Mouse (Mus musculus) midbrain, postnatal 0 days (tissue): Measurements from ENCODE around the gene Alppl2. TPM values are rescaled to one million over a fixed set of nuclear protein-coding genes. Genes with fewer than 3 reads are reported as not detected.

Experiments used
- ATAC-seq: fragments of 200-750 bp; cut with Nextera tagmentation; 2 replicates; pipeline ENCODE4 v1.8.0; 2017; ENCODE audit warnings: moderate number of reproducible peaks, mild to moderate bottlenecking, moderate TSS enrichment, moderate library complexity; ENCODE audit not compliant: low FRiP score
- DNase-seq: peaks from one replicate; pipeline ENCODE4 v3.0.0-alpha.2; 2015; ENCODE audit warnings: low spot score
- H3K27ac ChIP-seq: fragments of 300-500 bp; sonication (generic); 2 replicates; pipeline ENCODE4 v1.5.1; 2014; ENCODE audit warnings: low read depth, mild to moderate bottlenecking, low read length, mixed read lengths
- H3K27me3 ChIP-seq: fragments of 300-500 bp; sonication (generic); 2 replicates; pipeline ENCODE4 v1.6.1; 2014; ENCODE audit warnings: low read length, control low read depth, mixed read lengths; ENCODE audit not compliant: insufficient read depth
- H3K36me3 ChIP-seq: fragments of 300-500 bp; sonication (generic); 2 replicates; pipeline ENCODE4 v1.6.1; 2014; ENCODE audit warnings: low read length, control low read depth, mixed read lengths; ENCODE audit not compliant: insufficient read depth
- H3K4me1 ChIP-seq: fragments of 300-500 bp; sonication (generic); 2 replicates; pipeline ENCODE4 v1.6.1; 2014; ENCODE audit warnings: mild to moderate bottlenecking, control low read depth, antibody characterized with exemption, low read length, mixed read lengths; ENCODE audit not compliant: insufficient read depth
- H3K4me2 ChIP-seq: fragments of 300-500 bp; sonication (generic); 2 replicates; pipeline ENCODE4 v1.6.1; 2014; ENCODE audit warnings: low read depth, mild to moderate bottlenecking, low read length, mixed read lengths; ENCODE audit not compliant: poor library complexity, severe bottlenecking
- H3K4me3 ChIP-seq: fragments of 300-500 bp; sonication (generic); 2 replicates; pipeline ENCODE4 v1.5.1; 2014; ENCODE audit warnings: low read depth, mild to moderate bottlenecking, low read length, moderate library complexity
- H3K9ac ChIP-seq: fragments of 300-500 bp; sonication (generic); replicated peaks from 2 replicates; pipeline ENCODE4 v1.6.1; 2014; ENCODE audit warnings: mild to moderate bottlenecking, low read length, moderate library complexity, mixed read lengths; ENCODE audit not compliant: poor library complexity, severe bottlenecking
- H3K9me3 ChIP-seq: fragments of 300-500 bp; sonication (generic); 2 replicates; pipeline ENCODE4 v1.6.1; 2016; ENCODE audit warnings: low read length, control low read depth
- CTCF ChIP-seq: IDR thresholded peaks from 2 replicates; pipeline ENCODE4 v1.5.1; 2016; ENCODE audit warnings: antibody characterized with exemption, mild to moderate bottlenecking
- WGBS: fragments of 180-500 bp; shearing (Covaris S2); extraction: QIAGEN DNeasy Blood & Tissue Kit; methylation state at CpG from one replicate; pipeline ENCODE4 v1.1.7; 2014; 5-methylcytosine and 5-hydroxymethylcytosine counted together
- polyA plus RNA-seq: library from polyadenylated mRNA; unstranded; fragments of >200 nt; fragmentation: Nextera tagmentation; extraction: Ambion mirVana; gene quantifications from 2 replicates; pipeline ENCODE4 v1.2.1, GENCODE M21; 2015
- total RNA-seq: library from RNA; depleted of rRNA; stranded (reverse); fragments of >200 nt; gene quantifications from 2 replicates; pipeline ENCODE4 v1.2.3, GENCODE M21; 2014; rRNA removed

The Alppl2 gene
- total RNA-seq (not detected in 2 replicates), polyA plus RNA-seq (not detected in 2 replicates)

- ATAC-seq (no peak), DNase-seq (no peak)
- Histone ChIP-seq H3K4me2 (no peak within 1 kb of the TSS), H3K4me3 (no peak within 1 kb of the TSS), H3K27ac (no peak within 1 kb of the TSS), H3K27me3 (no peaks in the 10 kb centered on the region), H3K9me3 (no peaks in the 10 kb centered on the region), H3K36me3 (no peaks in the 10 kb centered on the region), H3K4me1 (no peaks in the 10 kb centered on the region), H3K9ac (no peak within 1 kb of the TSS)
- 82% methylated on average over 4 of the region's 4 CpGs for WGBS
- no peak for TF ChIP-seq CTCF
Measured at GRCm38 (mm10) chr1:87089828-87090227, at the start of gene Alppl2. Alppl2 (minus strand) TSS chr1:87089928.

- Histone ChIP-seq H3K4me1 (no peaks in the 10 kb centered on the region), H3K36me3 (no peaks in the 10 kb centered on the region), H3K4me3 (no peak overlapping the region), H3K9ac (no peak overlapping the region), H3K27ac (no peak overlapping the region), H3K4me2 (no peak overlapping the region), H3K9me3 (no peaks in the 10 kb centered on the region), H3K27me3 (0 out of 2 replicates have a peak, but pooled peaks cover 11% of the 10 kb centered on the region)
- DNase-seq (no peak), ATAC-seq (no peak)
- TF ChIP-seq CTCF = no peak
- 93% methylated on average over 4 of the region's 4 CpGs for WGBS
Measured at GRCm38 (mm10) chr1:87131803-87132202, 42.1 kb upstream of the Alppl2 start.

- no peak for TF ChIP-seq CTCF
- ATAC-seq (peak; percentile 58; the same call in 1 of the 2 replicates), DNase-seq (no peak)
- no peak overlapping the region for H3K27ac ChIP-seq
- H3K9me3 ChIP-seq = no peaks in the 10 kb centered on the region
- no peaks in the 10 kb centered on the region for H3K4me1 ChIP-seq
- H3K36me3 ChIP-seq = no peaks in the 10 kb centered on the region
- 0 out of 2 replicates have a peak, but pooled peaks cover 18% of the 10 kb centered on the region for H3K27me3 ChIP-seq
- H3K4me2 ChIP-seq = peak overlapping the region; percentile 43
- H3K9ac ChIP-seq = no peak overlapping the region
- peak overlapping the region; percentile 27; the same call in 1 of the 2 replicates for H3K4me3 ChIP-seq
- WGBS = 8% methylated on average over 42 of the region's 43 CpGs
Measured at GRCm38 (mm10) chr1:87127206-87128030, 37.7 kb upstream of the Alppl2 start.

GRCm38 (mm10) chr1:87124673-87125072 is 34.9 kb upstream of the Alppl2 start, which contains the start of gene Akp3:
Akp3 (plus strand) TSS chr1:87124973.
- DNase-seq (no peak), ATAC-seq (no peak)
- no peak for TF ChIP-seq CTCF
- Histone ChIP-seq H3K4me2 (no peak within 1 kb of the TSS), H3K27me3 (0 out of 2 replicates have a peak, but pooled peaks cover 18% of the 10 kb centered on the region), H3K4me3 (no peak within 1 kb of the TSS), H3K9me3 (no peaks in the 10 kb centered on the region), H3K4me1 (no peaks in the 10 kb centered on the region), H3K27ac (no peak within 1 kb of the TSS), H3K36me3 (no peaks in the 10 kb centered on the region), H3K9ac (no peak within 1 kb of the TSS)
- WGBS = 72% methylated on average over 6 of the region's 6 CpGs

GRCm38 (mm10) chr1:87114784-87115183 is 25.1 kb upstream of the Alppl2 start:
- H3K4me3 ChIP-seq = no peak overlapping the region
- H3K9me3 ChIP-seq = no peaks in the 10 kb centered on the region
- 90% methylated on average over 1 of the region's 1 CpGs for WGBS
- no peak for TF ChIP-seq CTCF
- H3K27me3 ChIP-seq = no peaks in the 10 kb centered on the region
- ATAC-seq = no peak
- no peak overlapping the region for H3K4me2 ChIP-seq
- H3K4me1 ChIP-seq = no peaks in the 10 kb centered on the region
- DNase-seq = no peak
- H3K9ac ChIP-seq = no peak overlapping the region
- no peak overlapping the region for H3K27ac ChIP-seq
- H3K36me3 ChIP-seq = no peaks in the 10 kb centered on the region

- Histone ChIP-seq H3K4me1 (no peaks in the 10 kb centered on the region), H3K9me3 (no peaks in the 10 kb centered on the region), H3K4me3 (no peak overlapping the region), H3K4me2 (no peak overlapping the region), H3K9ac (no peak overlapping the region), H3K27me3 (no peaks in the 10 kb centered on the region), H3K36me3 (no peaks in the 10 kb centered on the region), H3K27ac (no peak overlapping the region)
- no peak for DNase-seq
- TF ChIP-seq CTCF = peak; percentile 38
- ATAC-seq = no peak
- WGBS = 39% methylated on average over 9 of the region's 9 CpGs
Measured at GRCm38 (mm10) chr1:87111719-87112354, 22.1 kb upstream of the Alppl2 start.
